Mouse (Mus musculus) lung, embryonic 16.5 days (tissue): Measurements from ENCODE around the gene Olfr806. TPM values are rescaled to one million over a fixed set of nuclear protein-coding genes. Genes with fewer than 3 reads are reported as not detected.

Experiments
- microRNA-seq: library from miRNA; unstranded; fragments of <30 nt; microRNA quantifications from one replicate; pipeline ENCODE4, GENCODE M21; 2016
- polyA plus RNA-seq: library from polyadenylated mRNA; unstranded; fragments of >200 nt; fragmentation: Nextera tagmentation; extraction: Ambion mirVana; gene quantifications from 2 replicates; pipeline ENCODE4 v1.2.1, GENCODE M21; 2015

The Olfr806 gene
- polyA plus RNA-seq, 1 experiment from 2014 or later = not detected

Small RNA genes within 50 kb of the gene (microRNA-seq; reads per million reads assigned to microRNA genes)
- not detected for gene Gm24485

Other genes with a start within 250 kb of the Olfr806 start
- gene Olfr790, start 243.4 kb downstream of the Olfr806 start, polyA plus RNA-seq = not detected in 2 replicates
- gene Olfr791, start 220.1 kb downstream of the Olfr806 start, polyA plus RNA-seq = not detected in 2 replicates
- not detected in 2 replicates for gene Olfr792, start 202.8 kb downstream of the Olfr806 start, polyA plus RNA-seq
- gene Olfr794, start 174.3 kb downstream of the Olfr806 start, polyA plus RNA-seq = not detected in 2 replicates
- not detected in 2 replicates for gene Olfr796, start 129.4 kb downstream of the Olfr806 start, polyA plus RNA-seq
- gene Olfr798, start 114.0 kb downstream of the Olfr806 start, polyA plus RNA-seq = not detected in 2 replicates
- gene Olfr799, start 104.4 kb downstream of the Olfr806 start, polyA plus RNA-seq = not detected in 2 replicates
- gene Olfr800, start 84.2 kb downstream of the Olfr806 start, polyA plus RNA-seq = not detected in 2 replicates
- gene Olfr801, start 68.1 kb downstream of the Olfr806 start, polyA plus RNA-seq = not detected in 2 replicates
- gene Olfr802, start 53.8 kb downstream of the Olfr806 start, polyA plus RNA-seq = not detected in 2 replicates
- not detected in 2 replicates for gene Olfr803, start 47.6 kb downstream of the Olfr806 start, polyA plus RNA-seq
- not detected in 2 replicates for gene Olfr804, start 38.7 kb downstream of the Olfr806 start, polyA plus RNA-seq
- not detected in 2 replicates for gene Olfr805, start 12.5 kb downstream of the Olfr806 start, polyA plus RNA-seq
- not detected in 2 replicates for gene Olfr807, start 15.9 kb upstream of the Olfr806 start, polyA plus RNA-seq
- not detected in 2 replicates for gene Olfr808, start 23.6 kb upstream of the Olfr806 start, polyA plus RNA-seq
- gene Olfr809, start 32.7 kb upstream of the Olfr806 start, polyA plus RNA-seq = not detected in 2 replicates
- gene Olfr810, start 53.0 kb upstream of the Olfr806 start, polyA plus RNA-seq = not detected in 2 replicates
- not detected in 2 replicates for gene Olfr811, start 62.5 kb upstream of the Olfr806 start, polyA plus RNA-seq
- not detected in 2 replicates for gene Olfr812, start 104.2 kb upstream of the Olfr806 start, polyA plus RNA-seq
- gene Olfr813, start 113.4 kb upstream of the Olfr806 start, polyA plus RNA-seq = not detected in 2 replicates
- not detected in 2 replicates for gene Olfr814, start 137.9 kb upstream of the Olfr806 start, polyA plus RNA-seq
- gene Olfr815, start 163.9 kb upstream of the Olfr806 start, polyA plus RNA-seq = not detected in 2 replicates
- gene Olfr816, start 173.7 kb upstream of the Olfr806 start, polyA plus RNA-seq = not detected in 2 replicates
- not detected in 2 replicates for gene Olfr818, start 207.2 kb upstream of the Olfr806 start, polyA plus RNA-seq
- gene Olfr819, start 225.3 kb upstream of the Olfr806 start, polyA plus RNA-seq = not detected in 2 replicates
- gene Olfr247, start 234.2 kb upstream of the Olfr806 start, polyA plus RNA-seq = not detected in 2 replicates
- gene Gm10310, start 243.1 kb upstream of the Olfr806 start, polyA plus RNA-seq = not detected in 2 replicates